Mouse (Mus musculus): ENCODE data around the gene Lect2.

DNA sequence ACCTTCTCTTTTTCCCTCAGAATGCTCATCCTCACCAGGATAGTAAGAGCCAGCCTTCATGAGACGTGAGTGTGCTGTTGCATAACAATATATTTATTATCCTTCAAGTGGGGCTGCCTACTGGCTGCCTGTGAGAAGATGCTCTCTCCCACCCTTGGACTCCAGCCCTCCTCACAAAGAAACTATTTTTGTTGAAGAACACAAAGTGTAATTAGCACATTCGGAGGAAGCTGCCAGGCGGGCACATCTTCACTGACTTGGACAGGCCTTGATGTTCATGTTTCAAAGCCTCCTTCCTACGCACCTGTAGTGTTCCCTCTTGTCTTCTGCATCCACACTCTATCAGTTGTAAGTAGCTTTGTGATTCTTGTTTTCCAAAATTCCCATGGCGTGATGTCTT is 32.1 kb upstream of the Lect2 start:
- TF ChIP-seq CTCF (IDR thresholded peaks at IDR 0.05; ENCODE audit: low read depth) (no peak), EP300 (IDR thresholded peaks at IDR 0.05; ENCODE audit: low read depth) (no peak)
